Mouse (Mus musculus): ENCODE measurements around the gene Stub1. TPM values are rescaled to one million over a fixed set of nuclear protein-coding genes. Genes with fewer than 3 reads are reported as not detected.

Stub1 gene
- polyA plus RNA-seq, 1 experiment, result 87.9 TPM

Other genes with a start within 250 kb of the Stub1 start
- gene Gng13, start 116.2 kb downstream of the Stub1 start, polyA plus RNA-seq (2012; rRNA removed), result 0.07 and 0.24 TPM in 2 replicates
- 17.4 and 17.9 TPM in 2 replicates for gene Chtf18, start 106.0 kb downstream of the Stub1 start, polyA plus RNA-seq (2012; rRNA removed)
- gene Rpusd1, start 105.7 kb downstream of the Stub1 start, polyA plus RNA-seq (2012; rRNA removed), result 7.9 and 9.7 TPM in 2 replicates
- gene Mslnl, start 97.4 kb downstream of the Stub1 start, polyA plus RNA-seq (2012; rRNA removed), result 0.01 TPM in 1 of 2 replicates, not detected in the other
- 0.67 and 1.3 TPM in 2 replicates for gene Msln, start 79.0 kb downstream of the Stub1 start, polyA plus RNA-seq (2012; rRNA removed)
- 8.8 and 10.3 TPM in 2 replicates for gene Narfl, start 59.6 kb downstream of the Stub1 start, polyA plus RNA-seq (2012; rRNA removed)
- 6.6 and 6.9 TPM in 2 replicates for gene Haghl, start 47.7 kb downstream of the Stub1 start, polyA plus RNA-seq (2012; rRNA removed)
- 0.02 TPM in 2 replicates for gene Ccdc78, start 46.8 kb downstream of the Stub1 start, polyA plus RNA-seq (2012; rRNA removed)
- gene Fam173a, start 40.5 kb downstream of the Stub1 start, polyA plus RNA-seq (2012; rRNA removed), result 45.1 and 48.5 TPM in 2 replicates
- 0.27 TPM in 1 of 2 replicates, not detected in the other for gene AC134908.4, start 37.7 kb downstream of the Stub1 start, polyA plus RNA-seq (2012; rRNA removed)
- gene Metrn, start 36.3 kb downstream of the Stub1 start, polyA plus RNA-seq (2012; rRNA removed), result 17.5 and 18.6 TPM in 2 replicates
- 0.05 and 0.07 TPM in 2 replicates for gene Fbxl16, start 24.3 kb downstream of the Stub1 start, polyA plus RNA-seq (2012; rRNA removed)
- 12.5 and 14.2 TPM in 2 replicates for gene Wdr24, start 9.8 kb downstream of the Stub1 start, polyA plus RNA-seq (2012; rRNA removed)
- gene Jmjd8, start 4.5 kb downstream of the Stub1 start, polyA plus RNA-seq (2012; rRNA removed), result 14.5 and 16.3 TPM in 2 replicates
- 1.1 and 1.3 TPM in 2 replicates for gene Rhbdl1, start 3.9 kb upstream of the Stub1 start, polyA plus RNA-seq (2012; rRNA removed)
- gene Gm20683, start 8.4 kb upstream of the Stub1 start, polyA plus RNA-seq (2012; rRNA removed), result 2.3 and 3.3 TPM in 2 replicates
- gene Rhot2, start 11.4 kb upstream of the Stub1 start, polyA plus RNA-seq (2012; rRNA removed), result 30.0 and 33.7 TPM in 2 replicates
- gene Wdr90, start 28.1 kb upstream of the Stub1 start, polyA plus RNA-seq (2012; rRNA removed), result 15.6 and 18.5 TPM in 2 replicates
- gene Mcrip2, start 35.4 kb upstream of the Stub1 start, polyA plus RNA-seq (2012; rRNA removed), result 18.4 and 20.6 TPM in 2 replicates
- 41.0 and 42.6 TPM in 2 replicates for gene Mettl26, start 41.7 kb upstream of the Stub1 start, polyA plus RNA-seq (2012; rRNA removed)
- 0.49 and 0.51 TPM in 2 replicates for gene Wfikkn1, start 47.5 kb upstream of the Stub1 start, polyA plus RNA-seq (2012; rRNA removed)
- 5.4 and 6.5 TPM in 2 replicates for gene Rab40c, start 86.3 kb upstream of the Stub1 start, polyA plus RNA-seq (2012; rRNA removed)
- gene Pigq, start 111.5 kb upstream of the Stub1 start, polyA plus RNA-seq (2012; rRNA removed), result 226 and 261 TPM in 2 replicates
- gene Nhlrc4, start 111.6 kb upstream of the Stub1 start, polyA plus RNA-seq (2012; rRNA removed), result 7.0 and 10.4 TPM in 2 replicates
- gene A930017K11Rik, start 119.2 kb upstream of the Stub1 start, polyA plus RNA-seq (2012; rRNA removed), result 0.14 and 0.16 TPM in 2 replicates
- gene Capn15, start 152.4 kb upstream of the Stub1 start, polyA plus RNA-seq (2012; rRNA removed), result 6.4 and 7.9 TPM in 2 replicates
- 2.2 and 2.3 TPM in 2 replicates for gene Rab11fip3, start 236.2 kb upstream of the Stub1 start, polyA plus RNA-seq (2012; rRNA removed)